13 mouse cellular contexts compared by ENCODE assay signal in genomic region chr10:46939338-46939737, GRCm38 (mm10).
"Had no signal": no experiment of that assay in that cellular context is flagged by ENCODE, and none has a peak within 500 bp of the region (broad histone marks: within the 10 kb centered on the region; RNA-seq: fewer than 3 reads in every experiment).

No protein-coding gene starts in this region.

- H3K9me3 ChIP-seq: limb, embryonic 13.5 days; midbrain, embryonic 12.5 days; stomach, embryonic 15.5 days had no signal

- H3K9ac ChIP-seq: limb, embryonic 13.5 days; lung, embryonic 14.5 days; midbrain, embryonic 12.5 days; stomach, embryonic 15.5 days had no signal

- H3K36me3 ChIP-seq: limb, embryonic 13.5 days; midbrain, embryonic 12.5 days; stomach, embryonic 15.5 days had no signal

- H3K27ac ChIP-seq: kidney, postnatal 0 days; limb, embryonic 13.5 days; midbrain, embryonic 12.5 days; stomach, embryonic 15.5 days had no signal

- H3K27me3 ChIP-seq: limb, embryonic 13.5 days; midbrain, embryonic 12.5 days; stomach, embryonic 15.5 days had no signal

- H3K4me1 ChIP-seq: limb, embryonic 13.5 days; stomach, embryonic 15.5 days had no signal

- DNase-seq: kidney, adult 9 months; kidney, postnatal 36 days; left cerebral cortex, postnatal 4 days; lung, embryonic 14.5 days; lung, postnatal 10 days; lung, postnatal 4 days; right cerebral cortex, postnatal 14 days; thymus, adult 2 months; thymus, postnatal 25 days had no signal

- H3K4me2 ChIP-seq: limb, embryonic 13.5 days; lung, embryonic 14.5 days; midbrain, embryonic 12.5 days; stomach, embryonic 15.5 days had no signal

- H3K4me3 ChIP-seq: limb, embryonic 13.5 days; midbrain, embryonic 12.5 days; stomach, embryonic 15.5 days had no signal
